Mouse (Mus musculus) limb, embryonic 12.5 days (tissue): ENCODE data around the gene Frg2f1. TPM values are rescaled to one million over a fixed set of nuclear protein-coding genes. Genes with fewer than 3 reads are reported as not detected.
A peak's percentile ranks its signal among the peaks of the same experiment; 100 is the strongest.

Experiments
- ATAC-seq: fragments of 200-750 bp; cut with Nextera tagmentation; 2 replicates; pipeline ENCODE4 v1.8.0; 2017; ENCODE audit warnings: low read depth, moderate TSS enrichment; ENCODE audit not compliant: insufficient number of reproducible peaks, insufficient read depth, low FRiP score, low TSS enrichment
- H3K27ac ChIP-seq: fragments of 300-500 bp; sonication (generic); 2 replicates; pipeline ENCODE4 v1.5.1; 2016; ENCODE audit warnings: mild to moderate bottlenecking, moderate library complexity
- H3K27me3 ChIP-seq: fragments of 300-500 bp; sonication (generic); 2 replicates; pipeline ENCODE4 v1.6.1; 2016; ENCODE audit warnings: mild to moderate bottlenecking, moderate library complexity
- H3K36me3 ChIP-seq: fragments of 300-500 bp; sonication (generic); 2 replicates; pipeline ENCODE4 v1.6.1; 2016; ENCODE audit warnings: mild to moderate bottlenecking, moderate library complexity
- H3K4me1 ChIP-seq: fragments of 300-500 bp; sonication (generic); replicated peaks from 2 replicates; pipeline ENCODE4 v1.6.1; 2016
- H3K4me2 ChIP-seq: fragments of 300-500 bp; sonication (generic); 2 replicates; pipeline ENCODE4 v1.6.1; 2016; ENCODE audit warnings: mild to moderate bottlenecking, moderate library complexity
- H3K4me3 ChIP-seq: fragments of 300-500 bp; sonication (generic); replicated peaks from 2 replicates; pipeline ENCODE4 v1.5.1; 2016; ENCODE audit warnings: mild to moderate bottlenecking
- H3K9ac ChIP-seq: fragments of 300-500 bp; sonication (generic); replicated peaks from 2 replicates; pipeline ENCODE4 v1.6.1; 2016; ENCODE audit warnings: mild to moderate bottlenecking, moderate library complexity
- H3K9me3 ChIP-seq: fragments of 300-500 bp; sonication (generic); 2 replicates; pipeline ENCODE4 v1.6.1; 2016; ENCODE audit warnings: mild to moderate bottlenecking, moderate library complexity
- WGBS: fragments of 180-500 bp; shearing (Covaris S2); methylation state at CpG from one replicate; pipeline ENCODE4 v1.1.7; 2016; 5-methylcytosine and 5-hydroxymethylcytosine counted together
- polyA plus RNA-seq: library from polyadenylated mRNA; unstranded; fragments of >200 nt; fragmentation: Nextera tagmentation; extraction: Ambion mirVana; gene quantifications from 2 replicates; pipeline ENCODE4 v1.2.1, GENCODE M21; 2016

Gene Frg2f1
- polyA plus RNA-seq: 5.1 and 5.4 TPM in 2 replicates

DNA sequence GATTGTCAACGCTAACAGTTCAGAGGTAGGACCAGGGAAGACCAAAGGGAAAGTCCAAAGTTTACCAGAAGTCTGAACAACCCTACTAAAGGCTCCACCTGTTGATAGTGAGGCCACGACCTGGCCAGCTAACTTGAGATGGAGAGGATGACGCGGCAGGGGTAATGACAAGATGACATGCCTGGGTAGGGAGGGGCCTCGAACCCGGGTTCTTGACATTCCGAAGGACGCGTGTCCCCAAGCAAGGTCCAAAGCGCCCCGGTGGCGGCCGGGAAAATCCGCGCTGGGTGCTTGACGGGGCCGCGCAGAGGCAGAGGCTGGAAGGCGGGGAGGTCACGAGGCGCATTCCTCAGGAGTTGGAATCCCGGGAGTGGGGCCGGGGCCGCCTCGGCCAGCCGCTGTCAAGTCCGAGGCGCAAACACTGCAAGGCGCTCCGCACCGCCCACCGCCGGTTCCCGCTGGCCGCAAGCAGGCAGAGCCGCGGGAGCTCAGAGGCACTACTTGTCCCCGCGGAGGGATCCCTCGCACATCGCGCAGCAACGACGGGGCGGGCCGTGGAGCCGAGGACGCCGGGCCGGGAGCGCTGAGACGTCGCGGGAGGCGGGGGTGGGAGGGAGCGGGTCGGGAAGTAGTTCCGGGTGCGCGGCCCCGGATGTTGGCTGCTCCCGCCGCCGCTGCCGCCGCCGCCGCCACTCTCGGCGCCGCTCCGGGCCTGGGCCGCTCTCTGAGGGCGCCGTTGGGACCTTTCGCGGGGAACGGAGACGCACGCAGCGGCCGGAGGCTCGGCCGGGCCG is at the start of gene Frg2f1:
TSS of gene Frg2f1 (minus strand) at position 499 of the 794 bp plus-strand sequence.
- Histone ChIP-seq H3K9ac (peak within 1 kb of the TSS; percentile 97), H3K4me2 (peak within 1 kb of the TSS; percentile 77), H3K36me3 (no peaks in the 10 kb centered on the region), H3K9me3 (no peaks in the 10 kb centered on the region), H3K4me3 (peak within 1 kb of the TSS; percentile 91), H3K27me3 (no peaks in the 10 kb centered on the region), H3K4me1 (peaks cover 13% of the 10 kb centered on the region), H3K27ac (peak within 1 kb of the TSS; percentile 99)
- ATAC-seq: peak; percentile 90
- under 1% methylated on average over 66 of the region's 85 CpGs for WGBS

DNA sequence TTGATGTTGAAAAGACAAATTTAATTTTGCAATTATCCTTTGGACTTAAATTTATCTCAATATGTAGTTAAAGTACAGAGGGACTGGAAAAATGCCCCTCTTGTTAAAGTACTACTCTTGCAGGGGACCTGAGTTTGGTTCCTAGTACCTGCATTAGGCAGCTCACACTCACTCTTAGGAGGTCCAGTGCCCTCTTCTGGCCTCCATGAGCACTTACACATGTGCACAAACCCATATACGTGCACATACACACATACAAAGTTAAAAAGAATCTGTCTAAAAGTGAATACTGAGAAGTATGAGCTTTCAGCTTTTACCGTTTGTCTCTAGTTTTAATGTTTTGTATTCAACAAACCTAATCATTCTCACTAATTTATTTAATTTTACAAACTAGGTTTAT is 48.7 kb upstream of the Frg2f1 start:
- Histone ChIP-seq H3K27ac (no peak overlapping the region), H3K9me3 (0 out of 2 replicates have a peak, but pooled peaks cover 4% of the 10 kb centered on the region), H3K27me3 (no peaks in the 10 kb centered on the region), H3K4me2 (no peak overlapping the region), H3K4me1 (no peaks in the 10 kb centered on the region), H3K4me3 (no peak overlapping the region), H3K36me3 (peaks cover 24% of the 10 kb centered on the region), H3K9ac (no peak overlapping the region)
- ATAC-seq: no peak
- WGBS: 90% methylated on average over 2 of the region's 2 CpGs

DNA sequence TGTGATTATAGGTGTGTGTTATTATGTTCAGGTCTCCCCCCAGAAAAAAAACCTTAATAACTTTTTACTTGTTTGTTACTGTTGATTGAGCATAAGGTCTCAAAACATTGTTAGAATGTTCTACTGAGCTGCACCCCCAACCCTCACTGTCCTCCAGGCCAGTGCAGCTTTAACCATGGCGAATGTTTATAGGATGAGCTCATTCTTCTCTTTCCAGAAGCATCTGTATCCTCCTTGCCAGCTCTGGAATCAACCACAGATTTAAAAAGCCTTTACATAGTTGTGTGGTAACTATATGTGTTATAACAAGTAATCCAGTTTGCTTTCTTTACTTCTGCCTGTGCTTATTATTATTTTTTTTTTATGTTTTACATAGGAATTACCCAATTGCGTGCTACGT is 36.1 kb upstream of the Frg2f1 start:
- Histone ChIP-seq H3K9me3 (no peaks in the 10 kb centered on the region), H3K9ac (no peak overlapping the region), H3K4me2 (no peak overlapping the region), H3K27me3 (no peaks in the 10 kb centered on the region), H3K36me3 (peaks cover 36% of the 10 kb centered on the region), H3K4me1 (no peaks in the 10 kb centered on the region), H3K4me3 (no peak overlapping the region), H3K27ac (no peak overlapping the region)
- ATAC-seq: no peak
- WGBS: 95% methylated on average over 3 of the region's 3 CpGs

DNA sequence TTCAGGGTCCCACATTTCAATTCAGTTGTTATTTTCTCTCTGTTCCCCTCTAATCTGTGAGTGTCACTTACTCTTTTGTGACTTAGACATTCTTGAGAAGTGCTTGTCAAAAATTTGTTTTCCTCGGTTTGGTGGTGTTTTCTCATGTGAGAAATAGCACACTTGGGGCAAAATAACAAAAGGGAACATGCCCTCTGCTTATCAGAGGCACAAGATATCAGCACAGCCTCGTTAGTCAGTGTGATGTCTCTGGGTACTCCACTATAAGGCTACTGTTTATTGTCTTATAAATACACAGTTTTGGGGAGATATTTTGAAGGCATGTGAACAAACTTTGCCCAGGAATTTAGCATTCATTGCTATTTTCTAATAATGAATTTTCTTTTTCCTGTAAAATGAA is 35.2 kb upstream of the Frg2f1 start:
- Histone ChIP-seq H3K4me1 (no peaks in the 10 kb centered on the region), H3K4me2 (no peak overlapping the region), H3K27ac (no peak overlapping the region), H3K4me3 (no peak overlapping the region), H3K36me3 (peaks cover 36% of the 10 kb centered on the region), H3K27me3 (no peaks in the 10 kb centered on the region), H3K9ac (no peak overlapping the region), H3K9me3 (no peaks in the 10 kb centered on the region)
- WGBS: 81% methylated on average over 2 of the region's 2 CpGs
- ATAC-seq: no peak

DNA sequence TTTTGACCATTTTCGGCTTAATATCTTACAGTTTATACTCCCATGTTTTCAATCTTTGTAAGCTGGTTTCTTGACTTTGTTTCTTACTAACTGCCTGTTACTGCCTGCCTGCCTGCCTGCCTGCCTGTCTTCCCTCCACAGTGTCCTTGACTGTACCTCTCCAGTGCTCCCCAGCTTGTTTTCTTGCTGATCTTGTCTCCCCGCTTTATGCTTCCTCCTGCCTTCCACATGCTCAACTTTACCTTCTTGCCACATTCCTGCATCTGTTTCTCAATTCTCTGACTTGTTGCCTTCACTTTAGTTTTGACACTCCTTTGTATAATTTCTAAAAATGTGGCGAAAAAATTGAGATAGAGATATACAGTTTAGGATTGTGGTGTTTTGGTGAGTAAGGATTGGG is 33.4 kb upstream of the Frg2f1 start:
- Histone ChIP-seq H3K27me3 (no peaks in the 10 kb centered on the region), H3K4me2 (no peak overlapping the region), H3K36me3 (peaks cover 32% of the 10 kb centered on the region), H3K9ac (no peak overlapping the region), H3K27ac (no peak overlapping the region), H3K4me1 (no peaks in the 10 kb centered on the region), H3K4me3 (no peak overlapping the region), H3K9me3 (no peaks in the 10 kb centered on the region)
- ATAC-seq: no peak
- 89% methylated on average over 3 of the region's 3 CpGs for WGBS

DNA sequence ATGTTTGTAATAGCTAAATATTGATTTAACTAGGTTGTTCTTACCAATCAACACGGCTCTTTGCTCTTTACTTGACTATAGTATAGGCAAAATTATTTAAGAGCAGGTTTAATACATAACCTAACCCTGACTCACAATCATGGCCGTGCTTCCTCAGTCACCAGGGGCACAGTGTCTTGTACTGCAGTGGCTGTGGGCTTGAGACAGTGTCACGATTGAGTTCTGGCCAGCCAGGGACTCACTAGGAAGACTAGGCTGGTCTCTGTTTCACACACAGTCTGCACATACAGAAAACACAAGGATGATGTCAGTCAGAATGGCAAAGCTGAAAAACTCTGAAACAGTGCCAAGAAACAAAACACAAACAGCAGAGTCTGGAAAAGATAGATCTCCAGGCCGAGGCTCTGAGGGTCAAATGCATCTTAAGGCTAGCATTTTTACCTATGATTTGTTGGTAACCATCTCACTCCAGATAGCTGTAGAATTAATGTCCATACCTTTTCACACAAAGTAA is 27.1 kb upstream of the Frg2f1 start:
- WGBS: 90% methylated on average over 4 of the region's 4 CpGs
- no peak overlapping the region for H3K4me2 ChIP-seq

DNA sequence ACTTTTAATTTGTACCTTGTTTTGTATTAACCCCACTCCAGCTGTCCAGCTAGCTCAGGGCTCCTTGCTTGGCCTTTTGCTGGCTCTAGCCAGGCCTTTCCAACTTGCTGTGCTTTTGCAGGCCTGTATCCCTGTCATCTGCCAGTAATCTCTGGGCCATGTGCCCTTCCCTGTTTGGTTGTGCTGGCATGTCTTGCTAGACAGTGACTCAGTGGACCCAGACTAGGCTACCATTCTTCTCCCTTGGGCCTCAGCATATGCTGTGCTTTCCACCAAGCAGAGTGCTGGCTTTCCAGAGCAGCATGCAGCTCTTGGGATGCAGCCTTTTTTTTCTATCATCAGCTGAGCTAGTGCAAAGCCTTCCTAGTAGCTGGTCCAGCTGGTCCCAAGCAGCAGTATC is 23.8 kb upstream of the Frg2f1 start:
- Histone ChIP-seq H3K4me3 (no peak overlapping the region), H3K27ac (no peak overlapping the region), H3K36me3 (peaks cover 18% of the 10 kb centered on the region), H3K9me3 (peaks cover 5% of the 10 kb centered on the region; the same call in 1 of the 2 replicates), H3K27me3 (no peaks in the 10 kb centered on the region), H3K4me2 (no peak overlapping the region), H3K9ac (no peak overlapping the region), H3K4me1 (no peaks in the 10 kb centered on the region)
- ATAC-seq: no peak

More for the DNA sequence above, 27.1 kb upstream of the Frg2f1 start:
- H3K4me3 ChIP-seq: no peak overlapping the region
- H3K4me1 ChIP-seq: no peaks in the 10 kb centered on the region
- ATAC-seq: no peak
- H3K9ac ChIP-seq: no peak overlapping the region
- H3K27me3 ChIP-seq: no peaks in the 10 kb centered on the region
- H3K9me3 ChIP-seq: peaks cover 5% of the 10 kb centered on the region; the same call in 1 of the 2 replicates
- H3K27ac ChIP-seq: no peak overlapping the region
- peaks cover 18% of the 10 kb centered on the region for H3K36me3 ChIP-seq

DNA sequence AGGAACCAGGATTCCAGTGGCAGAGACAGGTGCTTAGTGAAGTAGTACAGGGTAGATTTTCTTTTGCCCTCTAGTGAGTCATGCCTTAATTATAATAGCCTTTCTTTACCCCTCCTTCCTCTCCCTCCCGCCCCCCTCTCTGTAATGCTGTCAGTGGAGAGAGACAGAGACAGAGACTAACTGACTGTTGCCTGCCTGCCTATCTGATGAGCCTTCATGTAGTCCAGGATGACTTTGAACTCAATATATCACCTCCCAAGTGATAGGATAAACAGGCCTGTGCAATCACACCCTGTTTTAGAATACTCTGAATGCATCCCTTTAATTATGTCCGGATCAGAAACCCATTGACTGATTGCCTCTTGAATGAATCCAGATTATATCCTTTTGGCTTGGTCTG is 16.1 kb upstream of the Frg2f1 start:
- no peak overlapping the region for H3K9ac ChIP-seq
- H3K4me1 ChIP-seq: no peaks in the 10 kb centered on the region; the same call in 1 of the 2 replicates
- H3K4me3 ChIP-seq: no peak overlapping the region
- H3K36me3 ChIP-seq: no peaks in the 10 kb centered on the region
- ATAC-seq: no peak
- no peak overlapping the region for H3K27ac ChIP-seq
- 68% methylated on average over 2 of the region's 2 CpGs for WGBS
- H3K4me2 ChIP-seq: no peak overlapping the region
- no peaks in the 10 kb centered on the region for H3K9me3 ChIP-seq
- H3K27me3 ChIP-seq: no peaks in the 10 kb centered on the region

DNA sequence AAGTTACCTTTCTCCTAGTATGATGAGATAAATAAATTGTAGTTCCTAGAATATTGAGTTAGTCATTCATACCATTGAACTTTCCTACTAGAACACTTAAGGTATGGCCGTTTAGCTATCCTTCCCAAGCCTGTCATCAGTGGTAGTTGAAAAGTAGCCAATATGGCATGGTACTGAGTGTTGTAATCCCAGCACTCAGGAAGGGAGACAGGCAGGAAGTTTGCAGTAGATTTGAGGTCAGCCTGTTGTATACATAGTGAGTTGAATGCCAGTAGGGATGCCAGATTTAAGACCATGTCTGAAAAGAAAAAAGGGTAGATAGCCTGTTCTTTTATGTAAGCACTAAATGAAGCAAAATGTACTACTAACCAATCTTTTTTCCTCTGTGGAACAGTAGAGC is 11.5 kb upstream of the Frg2f1 start:
- no peak overlapping the region for H3K27ac ChIP-seq
- H3K9me3 ChIP-seq: no peaks in the 10 kb centered on the region
- no peak overlapping the region for H3K4me3 ChIP-seq
- no peaks in the 10 kb centered on the region; the same call in 1 of the 2 replicates for H3K4me1 ChIP-seq
- no peak for ATAC-seq
- 89% methylated on average over 1 of the region's 1 CpGs for WGBS
- no peaks in the 10 kb centered on the region for H3K27me3 ChIP-seq
- H3K36me3 ChIP-seq: no peaks in the 10 kb centered on the region
- H3K4me2 ChIP-seq: no peak overlapping the region
- H3K9ac ChIP-seq: no peak overlapping the region

DNA sequence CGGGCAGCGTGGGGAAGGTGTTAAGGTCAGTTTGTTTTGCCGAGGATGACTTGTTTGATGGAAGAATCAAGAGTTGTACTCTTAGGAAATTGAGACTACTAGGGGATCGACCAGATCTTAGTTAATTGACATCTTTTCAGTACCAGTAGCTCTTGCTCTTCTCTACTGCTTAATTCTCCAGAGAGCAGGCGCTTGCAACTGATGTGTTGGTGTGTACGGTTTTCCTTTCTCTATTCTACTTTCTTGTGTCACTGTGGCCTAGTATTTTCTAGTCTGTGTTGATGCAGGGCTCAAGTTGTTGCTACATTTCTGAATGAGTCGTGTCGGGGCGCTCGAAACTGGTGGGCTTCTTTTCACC is 1.2 kb upstream of the Frg2f1 start:
- peak overlapping the region; percentile 77 for H3K4me2 ChIP-seq
- no peaks in the 10 kb centered on the region for H3K36me3 ChIP-seq
- WGBS: 5% methylated on average over 10 of the region's 10 CpGs
- H3K4me1 ChIP-seq: peaks cover 13% of the 10 kb centered on the region
- no peaks in the 10 kb centered on the region for H3K9me3 ChIP-seq
- peak overlapping the region; percentile 91 for H3K4me3 ChIP-seq
- peak overlapping the region; percentile 99 for H3K27ac ChIP-seq
- no peak for ATAC-seq
- peak overlapping the region; percentile 97 for H3K9ac ChIP-seq
- H3K27me3 ChIP-seq: no peaks in the 10 kb centered on the region

DNA sequence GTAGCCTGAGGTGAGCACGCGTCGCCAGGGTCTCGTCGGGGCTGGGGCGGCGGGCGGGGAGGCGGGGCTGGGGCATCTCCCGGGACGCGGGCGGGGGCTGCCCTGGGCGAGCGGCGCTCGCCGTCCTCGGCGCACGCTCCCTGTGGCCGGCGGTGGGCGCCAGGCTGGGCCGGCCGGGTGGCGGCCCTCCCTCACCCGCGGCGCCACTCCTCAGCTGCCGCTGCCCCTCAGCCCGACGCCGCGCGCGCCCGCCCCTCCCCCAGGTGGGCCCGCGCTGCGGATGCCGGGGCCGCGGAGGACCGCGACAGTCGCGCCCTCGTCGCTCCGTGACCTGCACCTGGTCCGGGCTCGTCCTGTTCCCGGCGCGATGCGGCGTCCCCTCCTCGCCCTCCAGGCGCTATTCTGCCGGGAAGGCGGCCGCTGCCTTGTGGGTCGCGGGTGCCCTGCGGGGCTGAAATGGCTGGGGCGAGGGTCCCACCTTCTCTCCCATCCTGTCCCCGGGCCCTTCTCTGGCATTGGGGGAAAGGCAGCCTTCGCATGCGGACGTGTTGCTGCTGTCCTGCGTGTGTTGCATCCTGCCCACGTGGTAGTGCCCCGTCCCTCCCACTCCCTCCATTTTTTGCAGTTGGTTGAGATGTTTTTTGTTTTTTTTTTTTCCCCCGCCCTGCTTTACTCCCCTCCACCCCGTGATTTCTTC is 655 bp upstream of the Frg2f1 start:
- no peaks in the 10 kb centered on the region for H3K27me3 ChIP-seq
- under 1% methylated on average over 59 of the region's 76 CpGs for WGBS
- no peaks in the 10 kb centered on the region for H3K36me3 ChIP-seq
- peak overlapping the region; percentile 97 for H3K9ac ChIP-seq
- H3K9me3 ChIP-seq: no peaks in the 10 kb centered on the region
- peak overlapping the region; percentile 99 for H3K27ac ChIP-seq
- peak overlapping the region; percentile 77 for H3K4me2 ChIP-seq
- peak; percentile 87 for ATAC-seq
- H3K4me3 ChIP-seq: peak overlapping the region; percentile 91
- H3K4me1 ChIP-seq: peaks cover 13% of the 10 kb centered on the region
